Mouse (Mus musculus): ENCODE results near the gene Cela3b. TPM values are rescaled to one million over a fixed set of nuclear protein-coding genes. Genes with fewer than 3 reads are reported as not detected.

Cela3b gene
- total RNA-seq, 2 experiments from 2014 or later, result not detected

- DNase-seq (ENCODE audit: low spot score in 2 of 2), result no peak
Observed at GRCm38 (mm10) chr4:137461981-137462690, 31.8 kb upstream of the Cela3b start.

- no peak for DNase-seq (ENCODE audit: low spot score in 2 of 2)
Observed at GRCm38 (mm10) chr4:137461217-137461616, 30.9 kb upstream of the Cela3b start.

GRCm38 (mm10) chr4:137460676-137461075, 30.3 kb upstream of the Cela3b start:
- no peak for DNase-seq (ENCODE audit: low spot score in 2 of 2)

GRCm38 (mm10) chr4:137458861-137459260, 28.5 kb upstream of the Cela3b start:
- DNase-seq (ENCODE audit: low spot score in 2 of 2), result no peak

GRCm38 (mm10) chr4:137458310-137458709, 28.0 kb upstream of the Cela3b start:
- no peak for DNase-seq (ENCODE audit: low spot score in 2 of 2)

- DNase-seq (ENCODE audit: low spot score in 2 of 2), result no peak
Observed at GRCm38 (mm10) chr4:137457292-137457691, 27.0 kb upstream of the Cela3b start.

- no peak for DNase-seq (ENCODE audit: low spot score in 2 of 2)
Observed at GRCm38 (mm10) chr4:137456581-137456980, 26.2 kb upstream of the Cela3b start.

- DNase-seq (ENCODE audit: low spot score in 2 of 2), result no peak
Observed at GRCm38 (mm10) chr4:137454582-137454981, 24.2 kb upstream of the Cela3b start.

GRCm38 (mm10) chr4:137453234-137453767, 23.0 kb upstream of the Cela3b start, which contains the start of gene 1700013G24Rik:
1700013G24Rik (plus strand) TSS chr4:137453284.
- DNase-seq (ENCODE audit: low spot score in 2 of 2), result no peak

- DNase-seq (ENCODE audit: low spot score in 2 of 2), result no peak
Observed at GRCm38 (mm10) chr4:137452190-137452589, 21.9 kb upstream of the Cela3b start.

- no peak for DNase-seq (ENCODE audit: low spot score in 2 of 2)
Observed at GRCm38 (mm10) chr4:137449715-137450114, 19.4 kb upstream of the Cela3b start.

GRCm38 (mm10) chr4:137449132-137449531, 18.8 kb upstream of the Cela3b start:
- no peak for DNase-seq (ENCODE audit: low spot score in 2 of 2)

- no peak for DNase-seq (ENCODE audit: low spot score in 2 of 2)
Observed at GRCm38 (mm10) chr4:137448641-137449040, 18.3 kb upstream of the Cela3b start.

- peak in 1 of 2 experiments; percentile 15 for DNase-seq (ENCODE audit: low spot score in 2 of 2)
Observed at GRCm38 (mm10) chr4:137448197-137448596, 17.9 kb upstream of the Cela3b start.

GRCm38 (mm10) chr4:137447363-137448196, 17.2 kb upstream of the Cela3b start:
- no peak for DNase-seq (ENCODE audit: low spot score in 2 of 2)

- no peak for DNase-seq (ENCODE audit: low spot score in 2 of 2)
Observed at GRCm38 (mm10) chr4:137445881-137446280, 15.5 kb upstream of the Cela3b start.

GRCm38 (mm10) chr4:137443625-137444024, 13.3 kb upstream of the Cela3b start:
- peak; percentile 44 to 82 for DNase-seq (ENCODE audit: low spot score in 2 of 2)

- DNase-seq (ENCODE audit: low spot score in 2 of 2), result no peak
Observed at GRCm38 (mm10) chr4:137441332-137441731, 11.0 kb upstream of the Cela3b start.

- DNase-seq (ENCODE audit: low spot score in 2 of 2), result no peak
Observed at GRCm38 (mm10) chr4:137438842-137439241, 8.5 kb upstream of the Cela3b start.

GRCm38 (mm10) chr4:137436979-137437669, 6.8 kb upstream of the Cela3b start:
- DNase-seq (ENCODE audit: low spot score in 2 of 2), result no peak

Measured in layer of hippocampus, adult 18-20 months (tissue).